Mouse (Mus musculus): ENCODE measurements around the gene Rcan2. TPM values are rescaled to one million over a fixed set of nuclear protein-coding genes. Genes with fewer than 3 reads are reported as not detected.
"Not testable (repeated sequence)": the region's sequence is repeated elsewhere in the genome, so short reads cannot be mapped to it uniquely, and the experiment has no call there.

The Rcan2 gene
- total RNA-seq, 2 experiments from 2014 or later = 269 TPM

GRCm38 (mm10) chr17:43822207-43822606 is 21.1 kb downstream of the Rcan2 start:
- intact Hi-C loops (cut with DNase I) = no loop called here
- no peak for DNase-seq

GRCm38 (mm10) chr17:43822630-43823029 is 21.5 kb downstream of the Rcan2 start:
- DNase-seq = no peak

GRCm38 (mm10) chr17:43824781-43825410 is 23.7 kb downstream of the Rcan2 start:
- DNase-seq = no peak

More at GRCm38 (mm10) chr17:43822630-43823029, 21.5 kb downstream of the Rcan2 start:
- intact Hi-C loops (cut with DNase I) = no loop called here

GRCm38 (mm10) chr17:43825411-43825785 is 24.2 kb downstream of the Rcan2 start:
- intact Hi-C loops (cut with DNase I); DNase-seq: not testable (repeated sequence)

More at GRCm38 (mm10) chr17:43824781-43825410, 23.7 kb downstream of the Rcan2 start:
- intact Hi-C loops (cut with DNase I) = no loop called here

- DNase-seq = no peak
- intact Hi-C loops (cut with DNase I) = no loop called here
Measured at GRCm38 (mm10) chr17:43827261-43827660, 26.1 kb downstream of the Rcan2 start.

- no peak for DNase-seq
- intact Hi-C loops (cut with DNase I) = no loop called here
Measured at GRCm38 (mm10) chr17:43832401-43833124, 31.4 kb downstream of the Rcan2 start.

- intact Hi-C loops (cut with DNase I) = no loop called here
- no peak for DNase-seq
Measured at GRCm38 (mm10) chr17:43840208-43840607, 39.1 kb downstream of the Rcan2 start.

GRCm38 (mm10) chr17:43846714-43847113 is 45.6 kb downstream of the Rcan2 start:
- intact Hi-C loops (cut with DNase I) = no loop called here
- no peak for DNase-seq

- intact Hi-C loops (cut with DNase I) = no loop called here
Measured at GRCm38 (mm10) chr17:43848903-43849302, 47.8 kb downstream of the Rcan2 start.

GRCm38 (mm10) chr17:43855132-43855531 is 54.0 kb downstream of the Rcan2 start:
- intact Hi-C loops (cut with DNase I) = no loop called here
- peak in 1 of 2 experiments; percentile 21 for DNase-seq

More at GRCm38 (mm10) chr17:43848903-43849302, 47.8 kb downstream of the Rcan2 start:
- DNase-seq = no peak

- DNase-seq = no peak
- intact Hi-C loops (cut with DNase I) = no loop called here
Measured at GRCm38 (mm10) chr17:43856081-43856480, 54.9 kb downstream of the Rcan2 start.

- no peak for DNase-seq
Measured at GRCm38 (mm10) chr17:43868808-43869207, 67.7 kb downstream of the Rcan2 start.

GRCm38 (mm10) chr17:43869677-43870076 is 68.5 kb downstream of the Rcan2 start:
- intact Hi-C loops (cut with DNase I) = loop anchor here (1.0 to 2.0 kb wide), 2 partner anchors 69 to 169 kb away; partner anchors contain the start of gene Rcan2

More at GRCm38 (mm10) chr17:43868808-43869207, 67.7 kb downstream of the Rcan2 start:
- intact Hi-C loops (cut with DNase I) = loop anchor here (1.0 to 2.0 kb wide), 2 partner anchors 68 to 169 kb away; partner anchors contain the start of gene Rcan2

GRCm38 (mm10) chr17:43874417-43874816 is 73.3 kb downstream of the Rcan2 start:
- intact Hi-C loops (cut with DNase I) = no loop called here
- no peak for DNase-seq

More at GRCm38 (mm10) chr17:43869677-43870076, 68.5 kb downstream of the Rcan2 start:
- peak; percentile 77 to 90 for DNase-seq

GRCm38 (mm10) chr17:43877425-43877824 is 76.3 kb downstream of the Rcan2 start:
- no peak for DNase-seq
- intact Hi-C loops (cut with DNase I) = no loop called here

- DNase-seq = no peak
- intact Hi-C loops (cut with DNase I) = loop anchor here (2.0 kb wide), 1 partner anchor 248 kb away; no protein-coding TSS in a partner anchor
Measured at GRCm38 (mm10) chr17:43883016-43883415, 81.9 kb downstream of the Rcan2 start.

GRCm38 (mm10) chr17:43886262-43886661 is 85.1 kb downstream of the Rcan2 start:
- intact Hi-C loops (cut with DNase I) = no loop called here
- DNase-seq = no peak

GRCm38 (mm10) chr17:43887931-43888330 is 86.8 kb downstream of the Rcan2 start:
- no peak for DNase-seq
- intact Hi-C loops (cut with DNase I) = no loop called here

GRCm38 (mm10) chr17:43897346-43897745 is 96.2 kb downstream of the Rcan2 start:
- DNase-seq = no peak
- intact Hi-C loops (cut with DNase I) = no loop called here

- DNase-seq = no peak
- intact Hi-C loops (cut with DNase I) = no loop called here
Measured at GRCm38 (mm10) chr17:43899405-43900092, 98.4 kb downstream of the Rcan2 start.

GRCm38 (mm10) chr17:43900133-43900532 is 99.0 kb downstream of the Rcan2 start:
- no peak for DNase-seq
- intact Hi-C loops (cut with DNase I) = no loop called here

All from heart, postnatal 14 days (tissue).